Mouse (Mus musculus) activated CD4-positive, CD25-positive, alpha-beta regulatory T cell, adult 4 months (primary cell): ENCODE results near the gene Bmp8a. TPM values are rescaled to one million over a fixed set of nuclear protein-coding genes. Genes with fewer than 3 reads are reported as not detected.

Experiments
- ATAC-seq: one replicate; pipeline ENCODE4 v1.8.0; 2017
- polyA plus RNA-seq, 2 experiments: library from polyadenylated mRNA; unstranded; fragments of 100-300 nt; shearing (Covaris generic); gene quantifications; one replicate each; pipeline ENCODE4 v1.2.1; 2017

Bmp8a gene
- polyA plus RNA-seq, 2 experiments from 2014 or later = not detected

DNA sequence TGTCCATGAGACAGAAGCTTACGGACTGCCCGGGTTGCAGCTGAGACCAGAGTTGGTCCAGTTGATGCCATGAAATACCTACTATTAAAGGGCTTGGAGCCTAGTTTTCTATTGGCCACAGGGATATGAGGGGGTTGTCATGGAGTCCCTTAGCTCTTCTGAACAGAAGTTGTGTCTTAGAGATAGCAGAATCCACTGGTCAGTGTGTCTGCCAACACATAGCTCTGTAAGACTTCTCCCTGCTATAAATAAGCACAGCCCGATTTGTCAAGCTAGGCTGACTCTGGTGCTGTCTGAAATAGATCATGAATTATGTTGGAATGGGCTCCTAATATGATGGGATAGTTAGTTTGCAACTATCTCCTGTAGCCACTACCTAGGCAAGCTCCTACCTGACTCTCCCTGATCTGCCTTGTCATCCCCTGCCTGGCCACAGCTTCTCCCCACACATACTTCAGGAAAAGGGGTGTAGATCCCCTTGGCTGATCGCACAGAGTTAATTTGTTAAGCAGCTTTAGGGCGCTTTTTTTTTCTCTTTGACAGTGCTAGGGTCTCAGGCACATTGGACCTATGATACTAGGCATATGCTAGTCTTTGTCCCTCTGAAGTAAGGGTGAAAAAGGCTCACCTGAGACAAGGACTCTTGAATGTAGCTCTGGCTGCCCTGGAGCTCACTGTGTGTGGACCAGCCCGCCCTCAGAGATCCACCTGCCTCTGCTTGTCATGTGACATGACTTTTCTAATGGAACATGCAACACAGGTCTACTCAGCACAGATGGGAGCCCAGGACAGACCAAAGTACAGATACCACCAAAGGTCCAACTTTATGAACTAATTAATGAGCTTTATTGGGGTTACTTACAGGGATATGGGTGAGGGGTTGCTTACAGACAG, 58.1 kb downstream of the Bmp8a start:
- no peak for ATAC-seq

- peak; percentile 17 for ATAC-seq
Measured at GRCm38 (mm10) chr4:123283675-123284064, 59.4 kb downstream of the Bmp8a start.

DNA sequence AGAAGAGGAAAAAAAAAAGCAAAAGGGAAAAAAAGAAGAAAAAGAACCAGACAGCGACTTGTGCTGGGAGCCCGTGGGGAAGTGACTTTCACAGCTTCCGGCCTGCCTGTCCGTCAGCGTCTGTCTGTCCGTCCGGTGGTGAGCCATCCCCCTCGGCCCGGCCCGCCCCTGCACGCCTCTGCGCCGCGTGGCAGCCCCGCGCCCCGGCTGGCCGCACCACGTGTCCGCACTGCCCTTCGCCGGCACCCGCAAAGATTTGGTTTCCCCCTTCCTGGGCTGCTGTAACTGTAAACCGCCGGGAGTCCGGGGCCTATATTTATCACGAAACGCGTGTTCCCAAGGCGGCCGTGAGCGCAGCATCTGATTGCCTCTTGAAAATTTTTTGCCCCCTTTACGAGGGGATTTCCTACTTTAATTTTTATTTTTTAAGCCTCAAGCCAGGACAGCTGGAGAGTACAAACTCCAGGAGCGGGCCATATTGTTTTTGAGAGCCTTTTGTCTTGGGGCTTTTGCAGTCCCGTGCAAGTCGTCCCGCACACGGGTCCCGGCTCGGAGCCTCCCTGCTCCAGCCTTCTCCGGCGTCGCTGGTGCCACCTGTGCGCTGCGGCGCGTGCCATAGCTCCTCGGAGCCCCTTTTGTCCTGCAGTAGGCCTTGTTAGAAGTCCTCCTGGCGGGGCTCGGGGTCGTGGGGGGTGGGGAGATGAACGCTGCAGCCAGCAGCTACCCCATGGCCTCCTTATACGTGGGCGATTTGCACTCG, 60.0 kb downstream of the Bmp8a start:
- peak; percentile 28 for ATAC-seq

- peak; percentile 93 for ATAC-seq
Measured at GRCm38 (mm10) chr4:123282500-123282899, 60.6 kb downstream of the Bmp8a start.

DNA sequence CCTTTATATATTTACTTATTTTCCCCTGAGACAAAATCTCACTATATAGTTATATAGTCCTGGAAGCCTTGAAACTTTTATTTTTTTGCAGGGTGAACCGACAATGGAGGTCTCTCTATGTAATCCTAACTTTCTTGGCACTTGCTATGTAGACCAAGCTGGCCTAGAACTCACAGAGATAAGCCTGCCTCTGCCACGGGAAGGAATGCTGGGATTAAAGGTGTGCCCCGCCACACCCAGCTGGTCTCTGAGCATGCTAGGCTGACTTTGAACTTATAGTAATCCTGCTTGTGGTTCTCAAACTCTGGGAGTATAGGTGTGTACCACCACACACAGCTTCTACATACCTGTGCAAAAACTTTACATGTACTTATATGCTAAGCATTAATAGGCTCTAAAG, 62.9 kb downstream of the Bmp8a start:
- no peak for ATAC-seq

- ATAC-seq = no peak
Measured at GRCm38 (mm10) chr4:123271063-123271462, 72.0 kb downstream of the Bmp8a start.

Other genes with a start within 250 kb of the Bmp8a start
- gene Bmp8b, start 238.1 kb downstream of the Bmp8a start, polyA plus RNA-seq = under 1 TPM in 1 of 2 experiments, not detected in 1; 0.20 TPM
- gene Oxct2b, start 227.0 kb downstream of the Bmp8a start, polyA plus RNA-seq = not detected
- 10 to 100 TPM; 53.6 to 68.7 TPM for gene Ppie, start 203.3 kb downstream of the Bmp8a start, polyA plus RNA-seq
- gene Hpcal4, start 160.0 kb downstream of the Bmp8a start, polyA plus RNA-seq = not detected
- not detected for gene Nt5c1a, start 141.7 kb downstream of the Bmp8a start, polyA plus RNA-seq
- not detected for gene Heyl, start 109.7 kb downstream of the Bmp8a start, polyA plus RNA-seq
- 10 to 100 TPM; 15.3 to 22.6 TPM for gene Pabpc4, start 80.9 kb downstream of the Bmp8a start, polyA plus RNA-seq
- gene Oxct2a, start 19.6 kb downstream of the Bmp8a start, polyA plus RNA-seq = not detected